Mouse (Mus musculus) MEL (cell line): ENCODE data around the gene Guk1. TPM values are rescaled to one million over a fixed set of nuclear protein-coding genes. Genes with fewer than 3 reads are reported as not detected.

Source experiments
- DNase-seq: peaks from one replicate; pipeline ENCODE4 v3.0.0; 2011; ENCODE audit warnings: low read depth, low spot score
- H3K27ac ChIP-seq: 2 replicates; pipeline ENCODE4 v1.5.1; 2012; ENCODE audit warnings: low read depth, mild to moderate bottlenecking, control low read depth, low read length, moderate library complexity; ENCODE audit not compliant: control insufficient read depth
- H3K27me3 ChIP-seq, 2 experiments: fragments of 150-350 bp in 1 of 2; sonication (generic) in 1 of 2; 2 replicates each; pipeline ENCODE4 v1.6.1; 2012; ENCODE audit warnings: low read length in 2 of 2, mild to moderate bottlenecking in 2 of 2, improper control_type of control experiment in 1 of 2, moderate library complexity in 1 of 2; ENCODE audit not compliant: insufficient read depth in 2 of 2, control insufficient read depth in 1 of 2
- H3K36me3 ChIP-seq, 2 experiments: 2 replicates each; pipeline ENCODE4 v1.6.1; 2012 to 2014; ENCODE audit warnings: low read length in 2 of 2, improper control_type of control experiment in 1 of 2, inconsistent platforms in 1 of 2, mild to moderate bottlenecking in 1 of 2; ENCODE audit not compliant: insufficient read depth in 2 of 2, control insufficient read depth in 1 of 2
- H3K4me1 ChIP-seq, 2 experiments: fragments of 150-350 bp in 1 of 2; sonication (generic) in 1 of 2; 2 replicates each; pipeline ENCODE4 v1.6.1; 2012; ENCODE audit warnings: low read length in 2 of 2, improper control_type of control experiment in 1 of 2, mild to moderate bottlenecking in 1 of 2; ENCODE audit not compliant: insufficient read depth in 2 of 2, control insufficient read depth in 1 of 2
- H3K4me3 ChIP-seq, 2 experiments: fragments of 150-350 bp in 1 of 2; sonication (generic) in 1 of 2; 2 replicates each; pipeline ENCODE4 v1.5.1; 2012; ENCODE audit warnings: low read depth in 2 of 2, low read length in 2 of 2, mild to moderate bottlenecking in 2 of 2, moderate library complexity in 2 of 2, control low read depth in 1 of 2, improper control_type of control experiment in 1 of 2; ENCODE audit not compliant: control insufficient read depth in 1 of 2, insufficient read depth in 1 of 2
- H3K79me2 ChIP-seq: 2 replicates; pipeline ENCODE4 v1.6.1; 2012; ENCODE audit warnings: mild to moderate bottlenecking, low read length, moderate library complexity; ENCODE audit not compliant: control insufficient read depth, poor library complexity, insufficient read depth
- H3K9ac ChIP-seq: 2 replicates; pipeline ENCODE4 v1.6.1; 2012; ENCODE audit warnings: low read depth, mild to moderate bottlenecking, control low read depth, low read length, moderate library complexity; ENCODE audit not compliant: control insufficient read depth, poor library complexity, severe bottlenecking
- H3K9me3 ChIP-seq: fragments of 150-350 bp; sonication (generic); replicated peaks from 2 replicates; pipeline ENCODE4 v1.6.1; 2012; ENCODE audit warnings: mild to moderate bottlenecking, low read length, improper control_type of control experiment, moderate library complexity; ENCODE audit not compliant: insufficient read depth
- CTCF ChIP-seq, 3 experiments: IDR thresholded peaks in 2 of 3; conservative IDR thresholded peaks in 1 of 3; 2 replicates each; pipeline ENCODE4 v1.5.1; 2011 to 2012; ENCODE audit warnings: low read length in 3 of 3, low read depth in 2 of 3, mild to moderate bottlenecking in 2 of 3, improper control_type of control experiment in 1 of 3, inconsistent platforms in 1 of 3, mixed read lengths in 1 of 3, moderate library complexity in 1 of 3; ENCODE audit not compliant: control insufficient read depth in 1 of 3, insufficient read depth in 1 of 3, poor library complexity in 1 of 3, severe bottlenecking in 1 of 3
- E2F4 ChIP-seq: IDR thresholded peaks from 2 replicates; pipeline ENCODE4 v1.6.1; 2011; ENCODE audit warnings: low read depth, low read length, improper control_type of control experiment, borderline replicate concordance
- ELF1 ChIP-seq: IDR thresholded peaks from 2 replicates; pipeline ENCODE4 v1.6.1; 2014; ENCODE audit warnings: low read depth, mild to moderate bottlenecking, inconsistent platforms, low read length, improper control_type of control experiment, moderate library complexity
- GABPA ChIP-seq: IDR thresholded peaks from 2 replicates; pipeline ENCODE4 v1.6.1; 2012; ENCODE audit warnings: low read depth, mild to moderate bottlenecking, inconsistent platforms, low read length, improper control_type of control experiment, moderate library complexity
- GATA1 ChIP-seq: IDR thresholded peaks from 2 replicates; pipeline ENCODE4 v1.6.1; 2011; ENCODE audit warnings: low read depth, low read length, improper control_type of control experiment
- KAT2A ChIP-seq: conservative IDR thresholded peaks from 2 replicates; pipeline ENCODE4 v1.6.1; 2012; ENCODE audit warnings: low read depth, low read length, improper control_type of control experiment, inconsistent platforms
- MAZ ChIP-seq: IDR thresholded peaks from 2 replicates; pipeline ENCODE4 v1.6.1; 2012; ENCODE audit warnings: low read depth, mild to moderate bottlenecking, inconsistent platforms, low read length, improper control_type of control experiment
- POLR2A ChIP-seq, 2 experiments: IDR thresholded peaks; 2 replicates each; pipeline ENCODE4 v1.6.1; 2011 to 2012; ENCODE audit warnings: low read length in 2 of 2, mild to moderate bottlenecking in 2 of 2, control low read depth in 1 of 2, improper control_type of control experiment in 1 of 2, low read depth in 1 of 2, moderate library complexity in 1 of 2; ENCODE audit not compliant: control insufficient read depth in 1 of 2, insufficient read depth in 1 of 2, poor library complexity in 1 of 2
- RAD21 ChIP-seq: IDR thresholded peaks from 2 replicates; pipeline ENCODE4 v1.6.1; 2011; ENCODE audit warnings: mild to moderate bottlenecking, low read depth, low read length, improper control_type of control experiment
- SIN3A ChIP-seq: IDR thresholded peaks from 2 replicates; pipeline ENCODE4 v1.6.1; 2012; ENCODE audit warnings: low read length, improper control_type of control experiment, inconsistent platforms
- SMC3 ChIP-seq: IDR thresholded peaks from 2 replicates; pipeline ENCODE4 v1.6.1; 2011; ENCODE audit warnings: low read depth, low read length, improper control_type of control experiment
- TBP ChIP-seq: IDR thresholded peaks from 2 replicates; pipeline ENCODE4 v1.8.0; 2011; ENCODE audit warnings: low read depth, low read length, improper control_type of control experiment
- ZC3H11A ChIP-seq: IDR thresholded peaks from 2 replicates; pipeline ENCODE4 v1.6.1; 2012; ENCODE audit warnings: low read depth, mild to moderate bottlenecking, inconsistent platforms, low read length, improper control_type of control experiment
- ZKSCAN1 ChIP-seq: IDR thresholded peaks from 2 replicates; pipeline ENCODE4 v1.6.1; 2012; ENCODE audit warnings: low read depth, mild to moderate bottlenecking, inconsistent platforms, low read length, improper control_type of control experiment, moderate library complexity
- polyA plus RNA-seq, 2 experiments: library from polyadenylated mRNA; stranded (reverse) in 1 of 2; unstranded in 1 of 2; fragments of >175 nt in 1 of 2; fragments of >200 nt in 1 of 2; gene quantifications; 2 replicates each; pipeline versions ENCODE4 v1.2.1 to v1.2.4; 2012; ENCODE audit warnings: low replicate concordance in 2 of 2, low read depth in 1 of 2; ENCODE audit not compliant: insufficient read length in 2 of 2, insufficient read depth in 1 of 2, missing spikeins in 1 of 2
- total RNA-seq: library from RNA; depleted of rRNA; stranded (reverse); fragments of 300-350 nt; gene quantifications from 2 replicates; pipeline ENCODE4 v1.2.3, GENCODE M21; 2012

Gene Guk1
- total and polyA plus RNA-seq, 3 experiments, result 215 to 295 TPM; not detected in 1

GRCm38 (mm10) chr11:59185490-59185889 is 6.5 kb downstream of the Guk1 start:
- TF ChIP-seq GATA1, result no peak
- TF ChIP-seq ZKSCAN1, result no peak
- TF ChIP-seq E2F4, result no peak
- Histone ChIP-seq H3K4me1 (peaks cover 3 to 15% of the 10 kb centered on the region in 2 experiments; a peak in 3 of 4 replicates), H3K36me3 (peaks cover 3 to 8% of the 10 kb centered on the region in 2 experiments; a peak in 3 of 4 replicates), H3K9me3 (no peaks in the 10 kb centered on the region), H3K9ac (no peak overlapping the region), H3K79me2 (peaks cover 14% of the 10 kb centered on the region), H3K4me3 (no peak overlapping the region), H3K27ac (no peak overlapping the region), H3K27me3 (no peaks in the 10 kb centered on the region)
- DNase-seq, result no peak

GRCm38 (mm10) chr11:59183821-59184220 is 8.2 kb downstream of the Guk1 start:
- Histone ChIP-seq H3K79me2 (no peaks in the 10 kb centered on the region), H3K4me3 (no peak overlapping the region), H3K9ac (no peak overlapping the region), H3K36me3 (peaks cover 3 to 5% of the 10 kb centered on the region in 2 experiments; a peak in 3 of 4 replicates), H3K4me1 (peaks cover 3 to 8% of the 10 kb centered on the region in 2 experiments; a peak in 3 of 4 replicates), H3K27ac (no peak overlapping the region), H3K9me3 (no peaks in the 10 kb centered on the region), H3K27me3 (no peaks in the 10 kb centered on the region)
- DNase-seq, result peak; percentile 79
- peak; percentile 77 for TF ChIP-seq ZC3H11A
- TF ChIP-seq ELF1, result no peak
- TF ChIP-seq KAT2A, result no peak
- TF ChIP-seq TBP, result no peak
- peak; percentile 57; the same call in 1 of the 2 replicates for TF ChIP-seq SIN3A
- TF ChIP-seq RAD21, result peak; percentile 74
- peak; percentile 52 for TF ChIP-seq GATA1
- peak; percentile 23; the same call in 1 of the 2 replicates for TF ChIP-seq MAZ
- peak; percentile 85 to 91 (median 85) for TF ChIP-seq CTCF (IDR thresholded peaks at IDR 0.05 in 2 of 3, conservative IDR thresholded peaks at IDR 0.05 in 1 of 3; ENCODE audit: control insufficient read depth in 1 of 3, insufficient read depth in 1 of 3, low read depth in 2 of 3, low read length in 3 of 3, poor library complexity in 1 of 3, severe bottlenecking in 1 of 3)
- TF ChIP-seq SMC3, result peak; percentile 97

- no peak within 1 kb of the TSS for H3K9ac ChIP-seq
- no peaks in the 10 kb centered on the region for H3K9me3 ChIP-seq
- TF ChIP-seq GABPA, result no peak
- TF ChIP-seq POLR2A (IDR thresholded peaks at IDR 0.05; ENCODE audit: control insufficient read depth in 1 of 2, insufficient read depth in 1 of 2, low read depth in 1 of 2, low read length in 2 of 2, poor library complexity in 1 of 2), result 0 out of 4 replicates have a peak, but pooled peaks of 1 of the 2 experiments have one; percentile 6
- no peak within 1 kb of the TSS for H3K27ac ChIP-seq
- peaks cover 3 to 8% of the 10 kb centered on the region in 2 experiments; a peak in 3 of 4 replicates for H3K4me1 ChIP-seq
- H3K79me2 ChIP-seq, result no peaks in the 10 kb centered on the region
- H3K4me3 ChIP-seq, result no peak within 1 kb of the TSS
- no peak for DNase-seq
- no peaks in the 10 kb centered on the region for H3K27me3 ChIP-seq
- H3K36me3 ChIP-seq, result peaks cover 3 to 5% of the 10 kb centered on the region in 2 experiments; a peak in 3 of 4 replicates
Measured at GRCm38 (mm10) chr11:59182864-59183331, 9.1 kb downstream of the Guk1 start, which contains the start of gene Gjc2. Gene Gjc2, minus strand, starts transcription at chr11:59183213.
